Mouse (Mus musculus) common myeloid progenitor, adult 5-6 weeks (primary cell): Measurements from ENCODE around the gene Sos2. TPM values are rescaled to one million over a fixed set of nuclear protein-coding genes. Genes with fewer than 3 reads are reported as not detected.
A peak's percentile ranks its signal among the peaks of the same experiment; 100 is the strongest.
"Not testable (repeated sequence)": the region's sequence is repeated elsewhere in the genome, so short reads cannot be mapped to it uniquely, and the experiment has no call there.

ENCODE experiments used
- ATAC-seq: replicated peaks from 2 replicates; pipeline ENCODE4 v1.8.0; 2016; ENCODE audit warnings: low read depth, mild to moderate bottlenecking, moderate TSS enrichment, inconsistent platforms; ENCODE audit not compliant: poor library complexity, severe bottlenecking
- total RNA-seq: library from RNA; stranded (forward); fragments of 200-1000, 187-1606 nt; gene quantifications from 2 replicates; pipeline ENCODE4 v1.2.3, GENCODE M21; 2017

Sos2 gene
- total RNA-seq, 1 experiment from 2014 or later: 59.9 TPM

GRCm38 (mm10) chr12:69573916-69574881, 107.5 kb downstream of the Sos2 start:
- ATAC-seq: peak; percentile 79

- no peak for ATAC-seq
These were observed 108.4 kb downstream of the Sos2 start for GRCm38 (mm10) chr12:69573271-69573670.

- ATAC-seq: no peak
These were observed 111.7 kb downstream of the Sos2 start for GRCm38 (mm10) chr12:69569926-69570325.

GRCm38 (mm10) chr12:69568266-69568665, 113.4 kb downstream of the Sos2 start:
- ATAC-seq: no peak

GRCm38 (mm10) chr12:69561006-69561405, 120.6 kb downstream of the Sos2 start:
- not testable (repeated sequence) for ATAC-seq

- ATAC-seq: no peak
These were observed 125.3 kb downstream of the Sos2 start for GRCm38 (mm10) chr12:69556221-69556861.

GRCm38 (mm10) chr12:69545456-69546178, 136.0 kb downstream of the Sos2 start:
- ATAC-seq: no peak

- no peak for ATAC-seq
These were observed 136.7 kb downstream of the Sos2 start for GRCm38 (mm10) chr12:69544994-69545393.

GRCm38 (mm10) chr12:69544562-69544961, 137.1 kb downstream of the Sos2 start:
- no peak for ATAC-seq

GRCm38 (mm10) chr12:69542376-69542775, 139.3 kb downstream of the Sos2 start:
- ATAC-seq: no peak

- peak; percentile 43 for ATAC-seq
These were observed 140.0 kb downstream of the Sos2 start for GRCm38 (mm10) chr12:69541663-69542062.

GRCm38 (mm10) chr12:69539353-69539752, 142.3 kb downstream of the Sos2 start:
- ATAC-seq: peak; percentile 57

GRCm38 (mm10) chr12:69538362-69538950, 143.2 kb downstream of the Sos2 start:
- ATAC-seq: peak; percentile 37

GRCm38 (mm10) chr12:69537675-69538361, 143.8 kb downstream of the Sos2 start:
- peak; percentile 50 for ATAC-seq

GRCm38 (mm10) chr12:69537243-69537674, 144.4 kb downstream of the Sos2 start:
- 0 out of 2 replicates have a peak, but pooled peaks have one; percentile 2 for ATAC-seq

GRCm38 (mm10) chr12:69536616-69537242, 144.9 kb downstream of the Sos2 start:
- ATAC-seq: no peak
